Mouse (Mus musculus) CH12.LX (cell line): ENCODE data around the gene Foxb1. TPM values are rescaled to one million over a fixed set of nuclear protein-coding genes. Genes with fewer than 3 reads are reported as not detected.

ENCODE experiments used
- DNase-seq: peaks from one replicate; pipeline ENCODE4 v3.0.0-alpha.2; 2013; ENCODE audit errors: extremely low read depth
- H3K27ac ChIP-seq: 2 replicates; pipeline ENCODE4 v1.5.1; 2012; ENCODE audit warnings: low read depth, mild to moderate bottlenecking, control low read depth, moderate library complexity; ENCODE audit not compliant: insufficient read depth
- H3K27me3 ChIP-seq: replicated peaks from 2 replicates; pipeline ENCODE3; 2012; ENCODE audit warnings: inconsistent platforms
- H3K36me3 ChIP-seq, 2 experiments: replicated peaks in 1 of 2; 2 replicates each; pipeline versions ENCODE3 to v1.6.1; 2012; ENCODE audit warnings: inconsistent platforms in 1 of 2, low read length in 1 of 2, mild to moderate bottlenecking in 1 of 2, mixed read lengths in 1 of 2, moderate library complexity in 1 of 2; ENCODE audit not compliant: control insufficient read depth in 1 of 2, insufficient read depth in 1 of 2
- H3K4me1 ChIP-seq, 2 experiments: 2 replicates each; pipeline ENCODE4 v1.6.1; 2012; ENCODE audit warnings: inconsistent platforms in 1 of 2, moderate library complexity in 1 of 2; ENCODE audit not compliant: insufficient read depth in 2 of 2, control insufficient read depth in 1 of 2
- H3K4me2 ChIP-seq: 2 replicates; pipeline ENCODE4 v1.6.1; 2012; ENCODE audit warnings: low read depth, mild to moderate bottlenecking, control low read depth; ENCODE audit not compliant: poor library complexity, insufficient read depth, severe bottlenecking
- H3K4me3 ChIP-seq, 3 experiments: fragments of 150-350 bp in 1 of 3; sonication (generic) in 1 of 3; replicated peaks in 1 of 3; 2 replicates each; pipeline versions ENCODE3 to v1.5.1; 2011 to 2012; ENCODE audit warnings: low read depth in 2 of 3, low read length in 2 of 3, mild to moderate bottlenecking in 2 of 3, moderate library complexity in 2 of 3, control low read depth in 1 of 3, improper control_type of control experiment in 1 of 3, inconsistent platforms in 1 of 3, mixed read lengths in 1 of 3; ENCODE audit not compliant: poor library complexity in 1 of 3
- H3K79me2 ChIP-seq: replicated peaks from 2 replicates; pipeline ENCODE4 v1.6.1; 2012; ENCODE audit warnings: mild to moderate bottlenecking, moderate library complexity; ENCODE audit not compliant: control insufficient read depth, poor library complexity, insufficient read depth, severe bottlenecking; ENCODE audit errors: extremely low read depth
- H3K9ac ChIP-seq: 2 replicates; pipeline ENCODE4 v1.6.1; 2012; ENCODE audit warnings: low read depth, mild to moderate bottlenecking, control low read depth, moderate library complexity; ENCODE audit not compliant: insufficient read depth
- H3K9me3 ChIP-seq: replicated peaks from 2 replicates; pipeline ENCODE3; 2012; ENCODE audit warnings: low read length, inconsistent platforms, mixed read lengths
- CHD2 ChIP-seq: IDR thresholded peaks from 2 replicates; pipeline ENCODE4 v1.6.1; 2011; ENCODE audit warnings: low read length, improper control_type of control experiment
- EP300 ChIP-seq: IDR thresholded peaks from 2 replicates; pipeline ENCODE4 v1.6.1; 2011; ENCODE audit warnings: low read length, improper control_type of control experiment
- GABPA ChIP-seq: IDR thresholded peaks from 2 replicates; pipeline ENCODE4 v1.6.1; 2012; ENCODE audit warnings: low read depth, low read length, improper control_type of control experiment, inconsistent platforms; ENCODE audit not compliant: insufficient replicate concordance
- HCFC1 ChIP-seq: IDR thresholded peaks from 2 replicates; pipeline ENCODE4 v1.6.1; 2012; ENCODE audit warnings: low read depth, mild to moderate bottlenecking, inconsistent platforms, low read length, improper control_type of control experiment
- JUN ChIP-seq: IDR thresholded peaks from 2 replicates; pipeline ENCODE4 v1.6.1; 2011; ENCODE audit warnings: low read depth, mild to moderate bottlenecking, low read length, improper control_type of control experiment, moderate library complexity; ENCODE audit not compliant: insufficient read depth
- MAFK ChIP-seq: IDR thresholded peaks from 2 replicates; pipeline ENCODE4 v1.6.1; 2011; ENCODE audit warnings: low read length, improper control_type of control experiment; ENCODE audit not compliant: insufficient replicate concordance
- MAX ChIP-seq: IDR thresholded peaks from 2 replicates; pipeline ENCODE4 v1.6.1; 2011; ENCODE audit warnings: low read length, improper control_type of control experiment
- MEF2A ChIP-seq: IDR thresholded peaks from 2 replicates; pipeline ENCODE4 v1.6.1; 2014; ENCODE audit warnings: low read depth, mild to moderate bottlenecking, inconsistent platforms, low read length, improper control_type of control experiment, borderline replicate concordance
- MXI1 ChIP-seq: IDR thresholded peaks from 2 replicates; pipeline ENCODE4 v1.6.1; 2011; ENCODE audit warnings: mild to moderate bottlenecking, low read depth, low read length, improper control_type of control experiment
- MYC ChIP-seq: IDR thresholded peaks from 2 replicates; pipeline ENCODE4 v1.6.1; 2011; ENCODE audit warnings: low read depth, mild to moderate bottlenecking, improper control_type of control experiment, low read length
- NELFE ChIP-seq: IDR thresholded peaks from 2 replicates; pipeline ENCODE4 v1.6.1; 2011; ENCODE audit warnings: low read depth, low read length, improper control_type of control experiment
- NRF1 ChIP-seq: IDR thresholded peaks from 2 replicates; pipeline ENCODE4 v1.6.1; 2014; ENCODE audit warnings: low read depth, mild to moderate bottlenecking, inconsistent platforms, low read length, improper control_type of control experiment, moderate library complexity
- PAX5 ChIP-seq: IDR thresholded peaks from 2 replicates; pipeline ENCODE4 v1.6.1; 2012; ENCODE audit warnings: low read length, inconsistent platforms, mixed read lengths
- POLR2AphosphoS2 ChIP-seq: IDR thresholded peaks from 2 replicates; pipeline ENCODE4 v1.6.1; 2011; ENCODE audit warnings: low read depth, low read length, improper control_type of control experiment
- RCOR1 ChIP-seq: conservative IDR thresholded peaks from 2 replicates; pipeline ENCODE4 v1.6.1; 2012; ENCODE audit warnings: low read depth, mild to moderate bottlenecking, inconsistent platforms, low read length, improper control_type of control experiment
- TCF12 ChIP-seq: IDR thresholded peaks from 2 replicates; pipeline ENCODE4 v1.6.1; 2014; ENCODE audit warnings: low read depth, mild to moderate bottlenecking, inconsistent platforms, low read length, improper control_type of control experiment
- UBTF ChIP-seq: IDR thresholded peaks from 2 replicates; pipeline ENCODE4 v1.6.1; 2012; ENCODE audit warnings: low read depth, mild to moderate bottlenecking, inconsistent platforms, low read length, improper control_type of control experiment, moderate library complexity
- USF1 ChIP-seq: IDR thresholded peaks from 2 replicates; pipeline ENCODE4 v1.6.1; 2014; ENCODE audit warnings: low read depth, mild to moderate bottlenecking, inconsistent platforms, low read length, improper control_type of control experiment
- USF2 ChIP-seq: conservative IDR thresholded peaks from 2 replicates; pipeline ENCODE4 v1.6.1; 2011; ENCODE audit warnings: low read depth, low read length, improper control_type of control experiment
- ZC3H11A ChIP-seq: IDR thresholded peaks from 2 replicates; pipeline ENCODE4 v1.6.1; 2012; ENCODE audit warnings: low read depth, mild to moderate bottlenecking, inconsistent platforms, low read length, improper control_type of control experiment
- ZKSCAN1 ChIP-seq: IDR thresholded peaks from 2 replicates; pipeline ENCODE4 v1.6.1; 2012; ENCODE audit warnings: low read depth, inconsistent platforms, low read length, improper control_type of control experiment, borderline replicate concordance
- ZMIZ1 ChIP-seq: IDR thresholded peaks from 2 replicates; pipeline ENCODE4 v1.6.1; 2012; ENCODE audit warnings: low read depth, mild to moderate bottlenecking, inconsistent platforms, low read length, improper control_type of control experiment
- dilution Hi-C: fragments of 300-500 bp; cut with MboI; formaldehyde crosslinking; loops from 2 replicates; pipeline ENCODE4 v1.14.3; 2020; ENCODE audit warnings: low sequenced_read_pairs; ENCODE audit not compliant: extremely low pct_unique_long_range_greater_than_20kb, extremely low pct_ligation_motif_present
- in situ Hi-C: fragments of 300-500 bp; cut with MboI; formaldehyde crosslinking; loops from 3 replicates; pipeline ENCODE4 v1.14.3; 2019; ENCODE audit warnings: low sequenced_read_pairs, low pct_ligation_motif_present, low pct_unique_long_range_greater_than_20kb, mixed read lengths
- polyA plus RNA-seq: library from polyadenylated mRNA; unstranded; fragments of >175 nt; gene quantifications from 2 replicates; pipeline ENCODE4 v1.2.1, GENCODE M21; 2012; ENCODE audit warnings: low read depth; ENCODE audit not compliant: insufficient read length
- total RNA-seq, 2 experiments: library from RNA; depleted of rRNA; stranded (reverse); fragments of 300-350 nt in 1 of 2; fragments of >200 nt in 1 of 2; gene quantifications; 2 replicates each; pipeline ENCODE4 v1.2.3; 2012 to 2014

The Foxb1 gene
- total and polyA plus RNA-seq, 3 experiments: not detected

- Histone ChIP-seq H3K4me1 (peaks cover 2 to 6% of the 10 kb centered on the region in 2 experiments; a peak in 1 of 4 replicates), H3K36me3 (no peaks in the 10 kb centered on the region)
- dilution Hi-C loops: no loop called here
Measured at GRCm38 (mm10) chr9:69718431-69718830, 42.3 kb downstream of the Foxb1 start.

GRCm38 (mm10) chr9:69716364-69716763 lies 44.4 kb downstream of the Foxb1 start:
- no peaks in the 10 kb centered on the region for H3K79me2 ChIP-seq
- H3K27ac ChIP-seq: no peak overlapping the region
- H3K9ac ChIP-seq: no peak overlapping the region
- H3K4me2 ChIP-seq: no peak overlapping the region
- TF ChIP-seq CHD2 (no peak), EP300 (no peak), ZMIZ1 (no peak), NELFE (no peak), MXI1 (no peak), PAX5 (no peak), MAFK (no peak), MYC (no peak), HCFC1 (no peak), USF1 (no peak), NRF1 (no peak), USF2 (no peak), MEF2A (no peak), POLR2AphosphoS2 (no peak), UBTF (no peak), ZC3H11A (no peak), TCF12 (no peak), GABPA (no peak), RCOR1 (no peak), MAX (no peak)
- H3K9me3 ChIP-seq: no peaks in the 10 kb centered on the region
- H3K27me3 ChIP-seq: no peaks in the 10 kb centered on the region
- no peaks in the 10 kb centered on the region for H3K36me3 ChIP-seq
- H3K4me1 ChIP-seq: peaks cover 2 to 6% of the 10 kb centered on the region in 2 experiments; a peak in 1 of 4 replicates
- no peak for DNase-seq
- in situ Hi-C loops (no loop called here), dilution Hi-C loops (no loop called here)
- no peak overlapping the region for H3K4me3 ChIP-seq

More at GRCm38 (mm10) chr9:69718431-69718830, 42.3 kb downstream of the Foxb1 start:
- Histone ChIP-seq H3K4me2 (no peak overlapping the region), H3K4me3 (no peak overlapping the region), H3K27ac (no peak overlapping the region), H3K9ac (no peak overlapping the region), H3K9me3 (no peaks in the 10 kb centered on the region), H3K27me3 (no peaks in the 10 kb centered on the region), H3K79me2 (no peaks in the 10 kb centered on the region)
- no peak for TF ChIP-seq GABPA
- TF ChIP-seq UBTF: no peak
- TF ChIP-seq MAFK: no peak
- TF ChIP-seq HCFC1: no peak
- no peak for TF ChIP-seq USF2
- no peak for TF ChIP-seq ZKSCAN1
- TF ChIP-seq JUN: no peak
- no peak for DNase-seq
- in situ Hi-C loops: no loop called here
